Mouse (Mus musculus) embryonic fibroblast, embryonic 13.5 days (primary cell): ENCODE measurements around the gene Gm49416.

Source experiments
- CTCF ChIP-seq: IDR thresholded peaks from 2 replicates; pipeline ENCODE4 v1.5.1; 2011; ENCODE audit warnings: mild to moderate bottlenecking, control low read depth, low read length, moderate library complexity, borderline replicate concordance; ENCODE audit not compliant: insufficient read depth
- POLR2A ChIP-seq: IDR thresholded peaks from 2 replicates; pipeline ENCODE4 v1.6.1; 2011; ENCODE audit warnings: low read depth, mild to moderate bottlenecking, control low read depth, low read length, moderate library complexity

DNA sequence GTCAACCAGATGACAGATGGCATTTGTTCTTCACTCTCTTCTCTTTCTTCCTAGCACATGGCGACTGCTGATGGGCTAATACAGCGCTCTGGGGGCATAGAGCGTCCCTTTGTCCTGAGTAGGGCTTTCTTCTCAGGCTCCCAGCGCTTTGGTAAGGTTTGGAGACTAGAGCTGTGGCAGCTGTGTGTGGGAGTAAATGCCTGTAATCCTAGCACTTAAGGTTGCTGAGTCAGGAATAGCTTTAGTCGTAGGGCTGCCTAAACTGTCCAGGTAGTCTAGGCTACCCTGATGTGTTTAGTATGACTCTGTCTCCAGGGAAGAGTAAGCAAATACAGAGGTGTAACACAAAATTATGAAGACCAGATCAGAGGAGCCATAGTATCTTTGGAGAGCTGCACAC is 23.1 kb downstream of the Gm49416 start:
- TF ChIP-seq CTCF (no peak), POLR2A (no peak)
